Mouse (Mus musculus) heart, postnatal 0 days (tissue): ENCODE data around the gene Mettl6.

Experiments used
- CTCF ChIP-seq: IDR thresholded peaks from 2 replicates; pipeline ENCODE4 v1.5.1; 2016; ENCODE audit warnings: antibody characterized with exemption, control low read depth, low read depth
- EP300 ChIP-seq: IDR thresholded peaks from 2 replicates; pipeline ENCODE4 v1.6.1; 2016; ENCODE audit warnings: antibody characterized with exemption, low read depth

DNA sequence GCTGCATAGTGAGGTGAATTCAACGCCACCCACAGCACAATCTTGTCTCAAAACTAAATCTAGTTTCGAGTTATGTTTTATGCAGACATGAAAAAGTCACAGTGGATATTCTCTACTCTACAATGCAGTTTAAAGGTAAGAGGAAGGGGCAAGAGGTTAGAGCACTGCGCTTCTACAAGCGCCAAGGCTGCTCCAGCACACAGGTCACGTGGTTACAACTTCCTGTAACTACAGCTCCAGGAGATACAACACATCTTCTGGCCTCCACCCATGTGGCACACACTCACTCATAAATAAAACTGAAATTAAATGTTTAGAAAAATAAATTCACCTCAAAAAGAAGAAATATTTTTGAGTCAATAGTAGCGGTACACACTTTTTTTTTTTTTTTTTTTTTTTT, 54.1 kb downstream of the Mettl6 start:
- TF ChIP-seq EP300 = no peak
- TF ChIP-seq CTCF = no peak
